Mouse (Mus musculus): ENCODE results near the gene Ankrd39. TPM values are rescaled to one million over a fixed set of nuclear protein-coding genes. Genes with fewer than 3 reads are reported as not detected.

Gene Ankrd39
- polyA plus RNA-seq (2015; fragmentation: Nextera tagmentation; extraction: Ambion mirVana), result 26.2 and 26.3 TPM in 2 replicates

DNA sequence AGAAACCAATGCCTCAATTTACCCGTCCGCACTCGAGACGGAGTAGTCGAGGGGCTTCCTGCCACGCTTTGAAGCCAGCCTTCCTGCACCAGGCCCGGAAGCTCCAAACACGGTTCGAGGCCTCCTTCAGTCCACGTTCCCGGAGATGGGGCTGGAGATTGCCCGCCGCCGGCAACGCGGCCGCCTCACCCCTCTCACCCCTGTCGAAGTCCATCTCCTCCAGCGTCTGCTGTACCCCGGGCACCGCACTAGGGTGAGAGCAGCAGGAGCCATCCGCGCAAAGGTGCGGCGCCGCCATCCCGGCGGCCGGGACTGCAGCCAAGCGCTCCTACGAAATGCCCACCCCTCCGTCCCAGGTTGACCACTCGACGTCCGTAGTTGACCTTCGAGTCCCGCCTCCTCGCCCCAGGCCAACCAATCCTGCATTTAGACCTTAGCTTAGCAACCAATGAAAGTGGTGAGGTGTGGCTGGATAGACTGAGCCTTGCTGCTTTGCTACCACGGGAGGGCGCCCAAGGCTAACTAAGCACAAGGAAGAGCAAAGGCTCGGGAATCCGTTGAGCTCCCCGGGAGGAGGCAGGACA lies at the start of gene Ankrd39:
Gene Ankrd39 (minus strand): TSS at position 558 of the 584 bp plus-strand sequence.
- Histone ChIP-seq H3K27me3 (no peaks in the 10 kb centered on the region), H3K36me3 (peaks cover 54% of the 10 kb centered on the region), H3K4me2 (peak within 1 kb of the TSS; percentile 72), H3K4me1 (peaks cover 54% of the 10 kb centered on the region), H3K9ac (peak within 1 kb of the TSS; percentile 63), H3K9me3 (replicated peaks) (no peaks in the 10 kb centered on the region), H3K4me3 (replicated peaks) (peak within 1 kb of the TSS; percentile 59), H3K27ac (peak within 1 kb of the TSS; percentile 77)
- WGBS, result under 1% methylated on average over 43 of the region's 43 CpGs
- ATAC-seq (replicated peaks; ENCODE audit: low FRiP score), result peak; percentile 98

DNA sequence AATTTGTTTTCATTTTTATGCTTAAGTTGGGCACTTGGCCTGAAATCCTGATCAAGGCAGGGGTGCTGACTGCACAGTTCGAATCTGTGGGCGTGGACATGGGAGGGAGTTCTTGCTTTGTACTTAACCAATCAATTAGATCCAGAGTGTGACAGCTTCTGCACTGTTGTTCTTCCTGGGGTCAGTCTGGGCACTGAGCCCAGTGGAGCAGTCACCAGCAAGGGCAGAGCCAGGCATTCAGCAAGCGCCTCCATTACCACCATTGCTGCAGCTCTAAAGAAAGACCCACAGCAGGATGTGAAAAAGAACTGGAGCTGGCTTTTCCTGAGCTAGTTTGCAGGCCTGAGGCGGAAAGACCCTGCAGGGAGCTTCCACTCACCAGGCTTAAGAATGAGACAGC lies 48.9 kb upstream of the Ankrd39 start:
- peak; percentile 81 for ATAC-seq (replicated peaks; ENCODE audit: low FRiP score)
- H3K9ac ChIP-seq, result no peak overlapping the region
- no peak overlapping the region for H3K4me3 ChIP-seq (replicated peaks)
- H3K27me3 ChIP-seq, result no peaks in the 10 kb centered on the region
- peak overlapping the region; percentile 31 for H3K4me2 ChIP-seq
- WGBS, result 30% methylated on average over 4 of the region's 4 CpGs
- peak overlapping the region; percentile 85 for H3K27ac ChIP-seq
- peaks cover 24% of the 10 kb centered on the region for H3K4me1 ChIP-seq
- H3K36me3 ChIP-seq, result no peaks in the 10 kb centered on the region
- H3K9me3 ChIP-seq (replicated peaks), result no peaks in the 10 kb centered on the region

DNA sequence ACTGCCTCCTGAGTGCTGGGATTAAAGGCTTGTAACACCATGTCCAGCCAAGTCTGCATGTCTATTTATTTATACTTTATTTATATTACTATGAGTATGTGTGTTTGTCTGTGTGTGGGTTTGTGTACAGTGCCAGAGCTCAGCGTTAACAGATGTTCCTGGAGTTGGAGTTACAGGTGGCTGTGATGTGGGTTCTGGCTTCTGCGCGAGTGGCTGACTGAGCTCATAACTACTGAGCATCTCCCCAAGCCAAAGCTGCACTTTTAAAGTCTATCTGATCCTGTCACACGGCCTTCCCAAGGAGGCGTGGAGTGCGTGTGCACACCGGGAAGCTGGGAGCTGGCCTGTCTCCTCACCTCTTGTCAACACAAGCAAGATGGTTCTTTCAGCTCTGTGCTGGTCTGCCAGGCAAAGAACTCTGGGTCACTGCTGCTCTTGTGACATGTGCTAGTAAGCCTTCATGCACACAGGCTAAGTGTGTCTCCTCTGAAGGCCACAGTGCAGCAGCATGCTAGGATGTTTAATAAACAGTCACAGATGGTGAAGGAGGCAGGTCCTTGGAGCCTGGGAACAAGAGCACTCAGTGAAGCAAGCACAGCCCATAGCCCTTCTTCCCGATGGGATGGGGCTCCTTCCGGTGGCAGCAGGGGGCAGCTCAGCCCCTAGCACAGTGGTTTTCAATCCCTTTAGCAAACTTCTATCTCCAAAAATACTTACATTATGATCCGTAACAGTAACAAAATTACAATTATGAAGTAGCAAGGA lies 48.1 kb upstream of the Ankrd39 start:
- Histone ChIP-seq H3K9ac (no peak overlapping the region), H3K4me3 (replicated peaks) (no peak overlapping the region), H3K4me2 (no peak overlapping the region), H3K9me3 (replicated peaks) (no peaks in the 10 kb centered on the region), H3K27me3 (no peaks in the 10 kb centered on the region), H3K36me3 (no peaks in the 10 kb centered on the region), H3K4me1 (peaks cover 29% of the 10 kb centered on the region), H3K27ac (peak overlapping the region; percentile 85)
- 64% methylated on average over 10 of the region's 10 CpGs for WGBS
- ATAC-seq (replicated peaks; ENCODE audit: low FRiP score), result peak; percentile 57; the same call in 1 of the 2 replicates

DNA sequence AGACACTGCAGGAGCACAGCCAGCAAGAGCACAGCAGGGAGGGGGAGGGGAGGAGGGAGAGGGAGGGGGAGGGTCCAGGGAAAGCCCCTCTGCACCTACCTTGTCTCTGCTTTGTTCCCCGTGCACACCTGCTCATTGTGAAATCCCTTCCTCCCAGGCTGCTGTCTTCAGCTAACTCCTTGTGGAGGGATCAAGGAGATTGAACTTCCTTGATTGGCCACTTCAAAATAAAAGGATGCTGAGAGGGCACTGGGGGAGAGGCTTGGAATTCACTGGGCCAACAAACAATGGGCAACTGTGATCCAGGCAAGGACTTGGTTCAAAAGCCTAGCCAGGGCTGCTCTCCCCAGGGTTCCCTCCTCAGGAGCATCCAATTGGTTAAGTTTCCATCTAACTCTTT lies 45.9 kb upstream of the Ankrd39 start:
- Histone ChIP-seq H3K4me2 (no peak overlapping the region), H3K4me3 (replicated peaks) (no peak overlapping the region), H3K27ac (no peak overlapping the region), H3K9me3 (replicated peaks) (no peaks in the 10 kb centered on the region), H3K9ac (no peak overlapping the region), H3K4me1 (peaks cover 51% of the 10 kb centered on the region), H3K27me3 (no peaks in the 10 kb centered on the region), H3K36me3 (no peaks in the 10 kb centered on the region)
- ATAC-seq (replicated peaks; ENCODE audit: low FRiP score), result no peak
- 24% methylated on average over 1 of the region's 1 CpGs for WGBS

DNA sequence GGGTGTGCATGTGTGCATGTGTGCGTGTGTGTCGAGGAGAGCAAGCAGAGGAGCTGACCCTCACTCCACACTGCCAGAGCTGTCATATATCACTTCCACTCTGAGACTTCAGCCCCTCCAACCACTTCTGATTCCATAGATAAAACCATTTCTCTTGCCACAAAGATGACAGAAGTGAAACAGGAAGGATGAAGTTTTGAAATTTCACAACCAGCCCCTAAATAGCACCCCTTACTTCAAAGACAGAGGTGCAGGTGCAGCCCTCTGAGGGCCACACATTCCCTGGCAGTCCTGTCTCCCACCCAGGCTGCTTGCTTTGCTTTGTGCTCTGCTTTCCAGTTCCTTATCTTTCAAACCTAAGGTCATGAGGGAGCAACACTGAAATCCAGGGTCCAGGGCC lies 44.2 kb upstream of the Ankrd39 start:
- peaks cover 57% of the 10 kb centered on the region for H3K4me1 ChIP-seq
- no peak overlapping the region for H3K27ac ChIP-seq
- H3K27me3 ChIP-seq, result no peaks in the 10 kb centered on the region
- H3K4me2 ChIP-seq, result no peak overlapping the region
- no peak overlapping the region for H3K4me3 ChIP-seq (replicated peaks)
- 40% methylated on average over 2 of the region's 2 CpGs for WGBS
- ATAC-seq (replicated peaks; ENCODE audit: low FRiP score), result no peak
- no peaks in the 10 kb centered on the region for H3K9me3 ChIP-seq (replicated peaks)
- no peaks in the 10 kb centered on the region for H3K36me3 ChIP-seq
- no peak overlapping the region for H3K9ac ChIP-seq

DNA sequence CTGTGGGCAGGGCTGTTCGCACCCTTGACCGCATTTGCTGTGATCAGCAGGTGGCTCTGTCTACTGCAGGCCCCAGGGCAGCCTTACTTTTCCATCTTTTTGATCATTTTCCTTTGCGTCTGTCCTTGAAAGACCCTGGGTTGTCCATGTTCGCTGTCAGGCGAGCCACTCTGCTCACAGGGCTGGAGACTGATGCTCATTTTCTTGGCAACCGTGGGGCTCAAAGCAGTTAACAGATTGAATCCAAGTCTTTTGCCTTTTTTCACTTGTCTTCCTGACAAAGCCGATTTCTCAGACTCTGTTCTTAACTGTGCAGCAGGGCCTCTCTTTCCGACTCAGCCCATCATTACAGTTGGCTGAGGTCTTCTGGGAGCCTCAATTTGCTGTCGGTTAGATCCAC lies 43.4 kb upstream of the Ankrd39 start:
- peaks cover 56% of the 10 kb centered on the region for H3K4me1 ChIP-seq
- no peak overlapping the region for H3K27ac ChIP-seq
- H3K9ac ChIP-seq, result no peak overlapping the region
- H3K9me3 ChIP-seq (replicated peaks), result no peaks in the 10 kb centered on the region
- no peaks in the 10 kb centered on the region for H3K27me3 ChIP-seq
- no peak overlapping the region for H3K4me2 ChIP-seq
- 67% methylated on average over 9 of the region's 9 CpGs for WGBS
- no peak overlapping the region for H3K4me3 ChIP-seq (replicated peaks)
- no peaks in the 10 kb centered on the region for H3K36me3 ChIP-seq
- ATAC-seq (replicated peaks; ENCODE audit: low FRiP score), result no peak

DNA sequence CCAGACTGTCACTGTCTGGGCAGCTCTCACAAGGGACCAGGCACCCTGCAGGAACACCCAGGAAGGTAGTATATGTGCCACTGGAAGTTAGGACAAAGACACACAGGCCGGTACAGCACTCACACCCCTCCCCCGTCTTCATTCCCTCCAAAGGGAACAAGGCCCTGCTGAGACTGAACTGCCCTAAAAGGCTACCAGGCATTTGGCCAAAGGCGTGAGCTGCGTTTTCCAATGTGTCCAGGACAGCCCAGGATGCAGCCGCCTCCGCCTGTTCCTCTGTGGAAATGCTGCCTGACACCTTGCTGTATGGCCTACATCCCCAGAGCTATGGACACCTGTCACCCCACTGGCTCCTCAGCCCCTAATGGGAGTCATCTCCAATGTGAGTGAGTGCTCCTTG lies 42.2 kb upstream of the Ankrd39 start:
- Histone ChIP-seq H3K4me1 (peaks cover 54% of the 10 kb centered on the region), H3K27ac (peak overlapping the region; percentile 81), H3K36me3 (no peaks in the 10 kb centered on the region), H3K4me3 (replicated peaks) (no peak overlapping the region), H3K9me3 (replicated peaks) (no peaks in the 10 kb centered on the region), H3K4me2 (no peak overlapping the region), H3K9ac (no peak overlapping the region), H3K27me3 (no peaks in the 10 kb centered on the region)
- ATAC-seq (replicated peaks; ENCODE audit: low FRiP score), result peak; percentile 15; the same call in 1 of the 2 replicates
- 57% methylated on average over 6 of the region's 6 CpGs for WGBS

DNA sequence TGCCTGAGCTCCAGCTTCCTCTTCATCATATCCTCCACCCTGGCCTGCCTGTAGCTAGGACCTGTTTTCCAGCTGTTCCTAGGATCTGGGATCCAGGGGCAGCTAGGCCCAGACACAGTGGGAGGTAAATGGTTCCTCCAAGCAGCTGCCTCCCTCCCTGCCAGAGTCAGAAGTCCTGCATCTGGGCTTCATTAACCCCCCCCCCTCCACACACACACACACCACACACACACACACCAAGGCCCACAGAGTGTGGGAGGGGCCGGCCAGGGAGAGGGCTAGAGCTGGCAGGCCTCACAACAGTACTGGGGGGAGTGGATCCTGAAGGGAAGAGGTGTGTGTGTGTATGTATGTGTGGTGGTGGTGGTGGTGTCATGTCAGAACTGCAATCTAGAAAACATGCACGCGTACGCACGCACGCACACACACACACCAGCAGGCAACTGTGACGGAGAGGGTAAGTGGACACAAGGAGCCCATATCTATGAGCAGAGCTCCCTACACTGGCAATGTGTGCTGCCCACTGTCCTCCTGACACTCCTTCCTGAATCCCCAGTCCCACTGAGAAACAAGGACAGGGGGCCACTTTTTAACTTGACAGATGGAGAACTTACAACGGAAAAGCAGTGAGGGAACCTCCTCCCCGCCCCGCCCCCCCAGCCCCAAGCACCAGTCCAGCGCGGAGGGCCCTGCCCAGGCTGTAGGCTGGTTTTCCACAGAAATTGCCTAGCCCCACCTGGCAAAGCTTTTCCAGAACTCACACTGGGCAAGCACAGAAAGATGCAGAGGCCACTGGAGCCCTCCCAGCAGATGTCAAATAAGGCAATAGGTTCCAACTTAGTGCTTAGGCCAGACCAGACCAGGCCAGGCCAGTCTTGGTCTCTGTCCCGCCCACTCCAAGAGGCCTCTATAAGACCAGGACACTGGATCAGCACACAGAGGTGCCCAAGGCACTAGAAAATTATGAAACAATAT lies 41.5 kb upstream of the Ankrd39 start:
- H3K27ac ChIP-seq, result peak overlapping the region; percentile 81
- no peak overlapping the region for H3K4me2 ChIP-seq
- no peak overlapping the region for H3K4me3 ChIP-seq (replicated peaks)
- WGBS, result 62% methylated on average over 13 of the region's 13 CpGs
- no peaks in the 10 kb centered on the region for H3K27me3 ChIP-seq
- H3K9me3 ChIP-seq (replicated peaks), result no peaks in the 10 kb centered on the region
- ATAC-seq (replicated peaks; ENCODE audit: low FRiP score), result peak; percentile 61
- peaks cover 61% of the 10 kb centered on the region for H3K4me1 ChIP-seq
- H3K36me3 ChIP-seq, result no peaks in the 10 kb centered on the region
- H3K9ac ChIP-seq, result 0 out of 2 replicates have a peak overlapping the region, but pooled peaks have one; percentile 5

DNA sequence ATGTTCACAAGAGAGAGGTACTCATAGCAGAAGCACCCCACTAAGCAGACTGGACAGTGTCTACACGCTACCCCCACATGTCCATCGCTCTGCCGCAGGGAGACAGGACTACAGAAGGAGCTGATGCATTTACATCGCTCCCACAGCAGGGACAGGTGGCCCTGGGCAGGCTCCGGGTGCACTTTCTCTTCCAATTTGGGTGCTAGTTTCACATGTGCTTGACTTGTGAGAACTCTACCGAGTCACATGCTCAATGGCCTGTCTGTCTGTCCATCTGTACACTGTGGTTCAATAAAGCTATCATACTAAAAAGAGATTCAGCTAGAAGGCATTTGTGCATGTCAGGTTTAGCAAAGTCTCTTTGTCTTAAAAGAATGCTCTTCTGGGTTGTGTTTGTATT lies 40.6 kb upstream of the Ankrd39 start:
- H3K27ac ChIP-seq, result peak overlapping the region; percentile 81; the same call in 1 of the 2 replicates
- H3K9ac ChIP-seq, result no peak overlapping the region
- ATAC-seq (replicated peaks; ENCODE audit: low FRiP score), result no peak
- H3K27me3 ChIP-seq, result no peaks in the 10 kb centered on the region
- no peak overlapping the region for H3K4me2 ChIP-seq
- H3K36me3 ChIP-seq, result no peaks in the 10 kb centered on the region
- no peaks in the 10 kb centered on the region for H3K9me3 ChIP-seq (replicated peaks)
- WGBS, result 91% methylated on average over 6 of the region's 6 CpGs
- H3K4me3 ChIP-seq (replicated peaks), result no peak overlapping the region
- H3K4me1 ChIP-seq, result peaks cover 64% of the 10 kb centered on the region

DNA sequence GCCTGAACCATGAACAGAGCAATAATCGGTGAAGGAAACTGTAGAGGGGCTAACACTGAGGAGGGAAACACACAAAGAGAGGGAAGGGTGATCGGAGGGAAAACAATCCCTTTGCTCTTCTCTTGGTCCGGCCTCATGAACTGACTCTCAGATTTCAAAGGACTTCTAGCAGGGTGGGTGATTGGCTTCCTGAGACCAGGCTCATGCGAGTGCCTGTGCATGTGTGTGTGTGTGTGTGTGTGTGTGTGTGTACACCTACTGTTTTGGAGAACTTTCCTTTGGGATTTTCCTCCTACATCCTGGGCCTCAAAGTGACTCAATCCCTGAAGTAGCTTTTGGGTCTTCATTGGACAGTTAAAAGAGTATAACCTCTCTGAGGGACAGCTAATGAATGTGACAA lies 39.0 kb upstream of the Ankrd39 start:
- H3K27ac ChIP-seq, result no peak overlapping the region
- H3K4me2 ChIP-seq, result no peak overlapping the region
- 19% methylated on average over 4 of the region's 4 CpGs for WGBS
- no peak overlapping the region for H3K4me3 ChIP-seq (replicated peaks)
- H3K9me3 ChIP-seq (replicated peaks), result no peaks in the 10 kb centered on the region
- H3K36me3 ChIP-seq, result no peaks in the 10 kb centered on the region
- peaks cover 69% of the 10 kb centered on the region for H3K4me1 ChIP-seq
- no peaks in the 10 kb centered on the region for H3K27me3 ChIP-seq
- no peak for ATAC-seq (replicated peaks; ENCODE audit: low FRiP score)
- no peak overlapping the region for H3K9ac ChIP-seq

DNA sequence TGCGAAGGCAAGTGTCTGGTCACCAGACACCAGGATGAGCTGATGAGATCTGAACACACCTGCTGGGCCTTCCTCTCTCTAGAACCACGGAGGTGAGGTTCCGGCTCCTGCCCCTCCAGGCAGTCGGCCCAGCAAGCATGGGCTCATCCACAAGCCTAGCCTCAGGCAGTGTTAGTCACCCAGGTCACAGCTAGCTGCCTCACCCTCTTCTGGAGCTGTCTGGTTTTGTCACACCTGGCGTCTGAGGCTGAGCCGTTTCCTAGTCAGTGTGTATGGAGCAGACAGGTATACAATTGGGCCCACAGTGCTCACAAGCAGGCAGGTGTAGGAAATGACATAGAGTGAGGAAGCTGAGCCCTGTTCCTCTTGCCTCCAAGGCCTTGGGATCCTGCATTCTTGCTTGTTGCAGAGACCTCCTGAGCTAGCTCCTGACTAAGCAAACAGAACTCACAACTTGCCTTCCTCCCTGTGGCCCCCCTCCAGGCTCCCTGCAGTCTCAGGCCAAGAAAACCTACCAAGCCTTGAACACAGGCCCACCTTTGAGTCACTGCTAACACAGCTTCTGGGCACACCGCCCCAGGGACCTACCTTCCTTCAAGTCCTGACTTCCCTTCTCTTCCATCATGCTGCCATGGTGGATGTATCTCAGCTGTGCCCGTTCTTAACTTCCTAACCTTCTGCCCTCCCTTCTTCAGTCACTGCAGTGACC lies 36.3 kb upstream of the Ankrd39 start:
- no peak for ATAC-seq (replicated peaks; ENCODE audit: low FRiP score)
- Histone ChIP-seq H3K27me3 (no peaks in the 10 kb centered on the region), H3K4me2 (no peak overlapping the region), H3K36me3 (no peaks in the 10 kb centered on the region), H3K4me3 (replicated peaks) (no peak overlapping the region), H3K9me3 (replicated peaks) (no peaks in the 10 kb centered on the region), H3K9ac (no peak overlapping the region), H3K4me1 (peaks cover 72% of the 10 kb centered on the region), H3K27ac (no peak overlapping the region)
- WGBS, result 72% methylated on average over 8 of the region's 8 CpGs

All from kidney, embryonic 15.5 days (tissue).